Mouse (Mus musculus): ENCODE results near the gene Arsg. TPM values are rescaled to one million over a fixed set of nuclear protein-coding genes. Genes with fewer than 3 reads are reported as not detected.
"Not testable (repeated sequence)": the region's sequence is repeated elsewhere in the genome, so short reads cannot be mapped to it uniquely, and the experiment has no call there.

The Arsg gene
- polyA plus RNA-seq, 1 experiment from 2014 or later = 3.5 TPM

DNA sequence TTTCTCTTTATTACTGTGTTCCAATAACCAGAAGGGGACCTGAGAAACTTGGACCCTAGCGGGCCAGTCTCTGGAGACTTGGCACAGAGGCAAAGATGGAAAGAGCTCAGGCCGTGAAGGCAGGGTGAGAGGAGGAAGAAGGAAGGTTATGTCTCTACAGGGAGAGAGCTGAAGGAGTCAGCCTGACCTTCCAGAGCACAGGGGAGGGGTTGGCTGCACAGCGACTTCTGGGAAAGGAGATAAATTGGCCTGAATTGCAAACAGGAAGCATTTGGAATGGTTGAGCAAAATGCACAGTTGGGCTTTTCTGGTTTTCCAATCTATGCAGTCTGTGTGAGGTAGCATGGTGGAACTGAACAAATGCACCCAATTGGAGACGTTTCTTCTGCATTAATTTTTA, 143.6 kb downstream of the Arsg start:
- Histone ChIP-seq H3K4me1 (no peaks in the 10 kb centered on the region), H3K9me3 (no peaks in the 10 kb centered on the region), H3K36me3 (no peaks in the 10 kb centered on the region), H3K27me3 (no peaks in the 10 kb centered on the region), H3K4me3 (no peak overlapping the region), H3K4me2 (no peak overlapping the region), H3K9ac (no peak overlapping the region), H3K27ac (no peak overlapping the region)
- no peak for ATAC-seq (ENCODE audit: insufficient number of reproducible peaks, low FRiP score, low TSS enrichment, low read depth)
- WGBS = 32% methylated on average over 4 of the region's 4 CpGs

DNA sequence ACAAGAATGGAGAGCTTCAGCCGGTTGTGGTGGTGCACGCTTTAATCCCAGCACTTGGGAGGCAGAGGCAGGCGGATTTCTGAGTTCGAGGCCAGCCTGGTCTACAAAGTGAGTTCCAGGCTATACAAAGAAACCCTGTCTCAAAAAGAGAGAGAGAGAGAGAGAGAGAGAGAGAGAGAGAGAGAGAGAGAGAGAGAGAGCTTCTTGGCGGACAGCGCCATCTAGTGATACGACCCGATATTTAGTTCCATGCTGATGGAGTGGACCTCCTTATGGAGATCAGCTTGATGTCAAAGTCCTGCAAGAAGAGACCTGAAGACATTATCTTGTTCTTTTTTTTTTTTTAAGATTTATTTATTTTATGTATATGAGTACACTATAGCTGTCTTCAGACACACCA, 145.9 kb downstream of the Arsg start:
- not testable (repeated sequence) for H3K27ac ChIP-seq; H3K36me3 ChIP-seq; H3K4me3 ChIP-seq; H3K9ac ChIP-seq; H3K9me3 ChIP-seq; H3K4me1 ChIP-seq; H3K4me2 ChIP-seq; ATAC-seq (ENCODE audit: insufficient number of reproducible peaks, low FRiP score, low TSS enrichment, low read depth); H3K27me3 ChIP-seq
- 41% methylated on average over 8 of the region's 8 CpGs for WGBS

DNA sequence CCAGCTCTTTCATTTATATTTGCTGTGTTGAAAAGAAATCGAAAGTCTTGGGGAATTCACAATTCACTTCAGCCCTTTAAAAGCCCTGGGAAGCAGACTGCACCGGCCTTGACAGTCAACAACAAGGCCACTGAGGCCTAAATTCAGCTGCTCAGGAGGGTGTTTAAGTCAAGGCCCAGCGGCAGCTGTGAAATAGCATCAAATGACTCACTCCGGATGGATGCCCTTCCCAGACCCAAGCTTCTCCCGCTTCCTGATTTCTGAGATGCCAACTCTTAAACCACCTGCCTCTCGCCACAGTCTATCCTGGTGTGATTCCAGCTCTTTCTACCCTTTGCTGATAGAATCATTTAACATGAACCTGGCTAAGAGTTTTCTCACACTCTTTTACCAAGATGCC, 147.2 kb downstream of the Arsg start:
- peaks cover 6% of the 10 kb centered on the region for H3K4me1 ChIP-seq
- H3K36me3 ChIP-seq = no peaks in the 10 kb centered on the region
- no peaks in the 10 kb centered on the region for H3K27me3 ChIP-seq
- 69% methylated on average over 6 of the region's 6 CpGs for WGBS
- no peak for ATAC-seq (ENCODE audit: insufficient number of reproducible peaks, low FRiP score, low TSS enrichment, low read depth)
- no peak overlapping the region for H3K4me2 ChIP-seq
- no peak overlapping the region for H3K27ac ChIP-seq
- no peak overlapping the region for H3K9ac ChIP-seq
- no peaks in the 10 kb centered on the region for H3K9me3 ChIP-seq
- H3K4me3 ChIP-seq = no peak overlapping the region

DNA sequence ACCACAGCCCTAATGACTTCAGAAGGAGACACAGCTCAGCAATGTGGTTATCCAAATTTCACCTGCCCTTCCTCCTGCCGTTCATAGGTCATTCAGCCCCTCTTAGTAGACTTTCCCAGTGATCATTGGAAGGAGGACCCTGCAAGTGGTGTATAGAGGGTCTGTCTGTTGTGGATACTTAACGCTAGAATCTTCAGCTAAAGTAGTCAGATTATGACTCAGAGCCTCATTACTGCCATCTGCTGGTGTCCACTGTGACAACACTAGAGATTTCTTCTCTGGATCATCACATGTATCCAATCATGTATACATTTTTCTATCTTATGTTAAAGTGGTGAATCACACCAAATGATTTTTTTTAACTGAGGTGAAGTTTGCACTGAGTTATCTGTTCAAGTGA, 148.0 kb downstream of the Arsg start:
- H3K36me3 ChIP-seq = no peaks in the 10 kb centered on the region
- H3K27me3 ChIP-seq = no peaks in the 10 kb centered on the region
- no peak overlapping the region for H3K9ac ChIP-seq
- peaks cover 6% of the 10 kb centered on the region for H3K4me1 ChIP-seq
- whole genome bisulfite sequencing = 17% methylated on average over 2 of the region's 2 CpGs
- H3K4me2 ChIP-seq = no peak overlapping the region
- no peak overlapping the region for H3K27ac ChIP-seq
- ATAC-seq (ENCODE audit: insufficient number of reproducible peaks, low FRiP score, low TSS enrichment, low read depth) = no peak
- no peak overlapping the region for H3K4me3 ChIP-seq
- H3K9me3 ChIP-seq = no peaks in the 10 kb centered on the region

DNA sequence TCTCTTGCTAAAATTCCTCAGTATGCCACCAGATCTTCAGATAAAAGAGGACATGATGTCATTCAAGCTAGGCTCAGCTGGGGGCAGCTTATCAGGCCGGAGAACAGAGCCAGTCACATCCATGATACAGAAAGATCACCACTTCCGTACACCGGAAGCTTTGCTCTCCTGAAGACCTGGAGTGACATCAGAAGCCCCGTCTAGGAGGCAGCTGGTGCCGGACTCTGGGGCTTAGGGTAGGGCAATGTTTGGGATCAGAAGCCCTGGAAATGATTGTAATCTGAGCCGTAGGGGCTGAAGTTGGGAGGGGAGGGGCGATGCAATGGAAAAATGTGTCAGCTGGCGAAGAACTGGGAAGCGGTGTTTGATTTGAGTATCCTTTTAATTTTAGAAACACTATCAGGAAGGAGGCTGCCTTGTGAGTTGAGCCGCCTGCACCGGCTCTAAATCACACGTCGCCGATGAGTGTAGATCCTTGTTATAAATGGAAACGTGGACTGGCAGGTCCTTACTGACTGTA, 149.4 kb downstream of the Arsg start:
- 12% methylated on average over 15 of the region's 15 CpGs for WGBS
- Histone ChIP-seq H3K4me2 (peak overlapping the region; percentile 36), H3K27me3 (no peaks in the 10 kb centered on the region), H3K27ac (no peak overlapping the region), H3K4me1 (peaks cover 6% of the 10 kb centered on the region), H3K36me3 (no peaks in the 10 kb centered on the region), H3K9ac (0 out of 2 replicates have a peak overlapping the region, but pooled peaks have one; percentile 2), H3K9me3 (no peaks in the 10 kb centered on the region), H3K4me3 (0 out of 2 replicates have a peak overlapping the region, but pooled peaks have one; percentile 3)
- 0 out of 2 replicates have a peak, but pooled peaks have one; percentile 35 for ATAC-seq (ENCODE audit: insufficient number of reproducible peaks, low FRiP score, low TSS enrichment, low read depth)

Small RNA genes lying within 50 kb of the gene (microRNA-seq; reads per million reads assigned to microRNA genes)
- not detected for gene Gm25540

Other genes with a start within 250 kb of the Arsg start
- 3.3 and 3.4 TPM in 2 replicates for gene Rgs9, start 175.2 kb upstream of the Arsg start, polyA plus RNA-seq (2015; fragmentation: Nextera tagmentation; extraction: Ambion mirVana)
- gene Gna13, start 110.5 kb upstream of the Arsg start, polyA plus RNA-seq (2015; fragmentation: Nextera tagmentation; extraction: Ambion mirVana) = 20.4 and 23.7 TPM in 2 replicates
- gene 9930022D16Rik, start 59.5 kb upstream of the Arsg start, polyA plus RNA-seq (2015; fragmentation: Nextera tagmentation; extraction: Ambion mirVana) = not detected in 2 replicates
- gene Amz2, start 47.4 kb upstream of the Arsg start, polyA plus RNA-seq (2015; fragmentation: Nextera tagmentation; extraction: Ambion mirVana) = 42.5 and 46.1 TPM in 2 replicates
- gene Slc16a6, start 224 bp downstream of the Arsg start, polyA plus RNA-seq (2015; fragmentation: Nextera tagmentation; extraction: Ambion mirVana) = 6.6 and 7.0 TPM in 2 replicates
- gene Wipi1, start 138.6 kb downstream of the Arsg start, polyA plus RNA-seq (2015; fragmentation: Nextera tagmentation; extraction: Ambion mirVana) = 64.6 and 67.4 TPM in 2 replicates
- 309 and 355 TPM in 2 replicates for gene Prkar1a, start 176.0 kb downstream of the Arsg start, polyA plus RNA-seq (2015; fragmentation: Nextera tagmentation; extraction: Ambion mirVana)
- gene Fam20a, start 248.9 kb downstream of the Arsg start, polyA plus RNA-seq (2015; fragmentation: Nextera tagmentation; extraction: Ambion mirVana) = 7.2 and 8.2 TPM in 2 replicates